Mouse (Mus musculus): ENCODE results near the gene Eif3a. TPM values are rescaled to one million over a fixed set of nuclear protein-coding genes. Genes with fewer than 3 reads are reported as not detected.

The Eif3a gene
- polyA plus RNA-seq, 1 experiment from 2014 or later = 124 TPM

DNA sequence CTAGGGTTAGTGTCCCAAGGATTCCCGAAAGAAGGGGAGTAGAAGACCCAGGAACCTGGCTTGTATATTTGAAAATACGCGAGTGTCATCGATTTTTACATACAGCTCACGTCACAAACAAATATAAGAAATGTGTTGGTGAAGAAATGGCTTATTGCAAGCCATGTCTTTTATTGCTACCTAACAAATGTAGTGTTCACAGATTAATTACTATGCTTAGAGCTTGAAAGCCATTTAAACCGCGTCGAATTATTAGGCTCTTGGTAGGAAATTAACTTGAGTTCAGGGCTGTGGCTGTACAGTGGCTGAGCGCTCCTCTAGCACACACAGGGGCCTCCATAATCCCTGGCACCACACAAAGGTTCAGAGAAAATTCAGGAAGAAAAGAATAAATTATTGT lies 706 bp upstream of the Eif3a start:
- peak; percentile 32; the same call in 1 of the 2 replicates for ATAC-seq

GRCm38 (mm10) chr19:60789919-60790506 lies 445 bp downstream of the Eif3a start:
- Histone ChIP-seq H3K9ac (replicated peaks) (peak overlapping the region; percentile 100), H3K9me3 (no peaks in the 10 kb centered on the region), H3K4me3 (replicated peaks) (peak overlapping the region; percentile 97), H3K27me3 (no peaks in the 10 kb centered on the region), H3K4me1 (replicated peaks) (peaks cover 38% of the 10 kb centered on the region), H3K4me2 (replicated peaks) (peak overlapping the region; percentile 89), H3K27ac (peak overlapping the region; percentile 97), H3K36me3 (no peaks in the 10 kb centered on the region)
- WGBS = 0% methylated on average over 56 of the region's 60 CpGs
- peak; percentile 83 for ATAC-seq

More for the DNA sequence above, 706 bp upstream of the Eif3a start:
- no peaks in the 10 kb centered on the region for H3K9me3 ChIP-seq
- peak overlapping the region; percentile 100 for H3K9ac ChIP-seq (replicated peaks)
- peaks cover 33% of the 10 kb centered on the region for H3K4me1 ChIP-seq (replicated peaks)
- H3K36me3 ChIP-seq = no peaks in the 10 kb centered on the region
- H3K27ac ChIP-seq = peak overlapping the region; percentile 97
- WGBS = 16% methylated on average over 9 of the region's 9 CpGs
- H3K4me3 ChIP-seq (replicated peaks) = peak overlapping the region; percentile 97
- H3K4me2 ChIP-seq (replicated peaks) = peak overlapping the region; percentile 89
- H3K27me3 ChIP-seq = no peaks in the 10 kb centered on the region

- Histone ChIP-seq H3K27me3 (no peaks in the 10 kb centered on the region), H3K27ac (peak overlapping the region; percentile 97; the same call in 1 of the 2 replicates), H3K9me3 (no peaks in the 10 kb centered on the region), H3K4me3 (replicated peaks) (peak overlapping the region; percentile 97), H3K4me1 (replicated peaks) (peaks cover 40% of the 10 kb centered on the region), H3K9ac (replicated peaks) (peak overlapping the region; percentile 100), H3K36me3 (no peaks in the 10 kb centered on the region), H3K4me2 (replicated peaks) (peak overlapping the region; percentile 89)
- WGBS = under 1% methylated on average over 7 of the region's 7 CpGs
- ATAC-seq = no peak
Observed at GRCm38 (mm10) chr19:60789452-60789851, 1.0 kb downstream of the Eif3a start.

GRCm38 (mm10) chr19:60788214-60788960 lies 2.1 kb downstream of the Eif3a start:
- peak overlapping the region; percentile 63 for H3K9ac ChIP-seq (replicated peaks)
- 49% methylated on average over 6 of the region's 6 CpGs for WGBS

GRCm38 (mm10) chr19:60787465-60788150 lies 2.9 kb downstream of the Eif3a start:
- ATAC-seq = no peak
- no peaks in the 10 kb centered on the region for H3K9me3 ChIP-seq
- WGBS = 71% methylated on average over 2 of the region's 2 CpGs
- H3K4me3 ChIP-seq (replicated peaks) = 0 out of 2 replicates have a peak overlapping the region, but pooled peaks have one; percentile 9
- H3K27me3 ChIP-seq = no peaks in the 10 kb centered on the region
- no peak overlapping the region for H3K27ac ChIP-seq
- H3K4me2 ChIP-seq (replicated peaks) = peak overlapping the region; percentile 29; the same call in 1 of the 2 replicates
- peaks cover 50% of the 10 kb centered on the region for H3K4me1 ChIP-seq (replicated peaks)
- H3K9ac ChIP-seq (replicated peaks) = no peak overlapping the region
- H3K36me3 ChIP-seq = no peaks in the 10 kb centered on the region

More at GRCm38 (mm10) chr19:60788214-60788960, 2.1 kb downstream of the Eif3a start:
- Histone ChIP-seq H3K4me2 (replicated peaks) (peak overlapping the region; percentile 58), H3K27ac (no peak overlapping the region), H3K4me3 (replicated peaks) (peak overlapping the region; percentile 97), H3K27me3 (no peaks in the 10 kb centered on the region), H3K36me3 (no peaks in the 10 kb centered on the region), H3K9me3 (no peaks in the 10 kb centered on the region), H3K4me1 (replicated peaks) (peaks cover 47% of the 10 kb centered on the region)
- ATAC-seq = no peak

DNA sequence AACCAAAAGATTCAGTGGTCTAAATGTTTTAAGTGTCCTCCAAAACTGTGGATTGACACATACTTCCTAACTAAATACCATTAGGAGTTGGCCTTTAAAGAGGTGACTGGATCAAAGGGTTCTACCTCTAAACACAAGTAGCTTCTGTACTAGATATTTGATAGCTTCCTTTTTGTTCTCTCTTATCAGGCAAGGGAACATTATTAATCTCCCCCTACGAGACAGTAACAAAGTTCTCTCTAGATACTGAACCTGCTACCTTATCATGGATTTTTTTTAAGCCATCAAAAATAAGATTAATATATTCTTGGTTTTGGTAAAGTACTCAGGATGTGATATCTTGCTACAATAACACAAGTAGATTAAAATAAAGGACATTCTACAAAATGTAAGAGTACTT lies 5.7 kb downstream of the Eif3a start:
- no peak for ATAC-seq
- Histone ChIP-seq H3K4me3 (replicated peaks) (no peak overlapping the region), H3K4me1 (replicated peaks) (peaks cover 46% of the 10 kb centered on the region), H3K27ac (no peak overlapping the region), H3K9me3 (no peaks in the 10 kb centered on the region), H3K27me3 (no peaks in the 10 kb centered on the region), H3K36me3 (peaks cover 11% of the 10 kb centered on the region), H3K9ac (replicated peaks) (no peak overlapping the region), H3K4me2 (replicated peaks) (no peak overlapping the region)
- WGBS = 65% methylated on average over 1 of the region's 1 CpGs

DNA sequence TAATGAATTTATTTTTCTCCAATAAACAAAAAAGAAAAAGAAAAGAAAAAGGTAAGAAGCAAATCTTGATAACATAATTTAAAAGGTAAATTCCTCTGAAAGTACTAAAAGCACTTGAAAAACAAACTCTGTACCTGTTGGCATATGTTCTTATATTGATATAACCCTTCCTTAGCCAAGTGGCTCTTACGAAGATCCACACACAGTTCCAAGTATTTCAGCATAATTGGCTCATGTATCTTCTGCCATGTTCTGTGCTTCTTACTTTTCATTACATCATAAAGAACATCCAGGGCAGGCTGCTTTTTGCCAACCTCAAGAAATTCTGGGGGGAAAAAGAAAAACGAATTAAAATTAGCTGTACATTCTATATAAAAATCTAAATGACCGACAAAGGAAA lies 8.4 kb downstream of the Eif3a start:
- no peak for ATAC-seq
- no peak overlapping the region for H3K9ac ChIP-seq (replicated peaks)
- 96% methylated on average over 3 of the region's 3 CpGs for WGBS
- peaks cover 25% of the 10 kb centered on the region for H3K4me1 ChIP-seq (replicated peaks)
- H3K4me2 ChIP-seq (replicated peaks) = no peak overlapping the region
- H3K27ac ChIP-seq = no peak overlapping the region
- H3K36me3 ChIP-seq = peaks cover 25% of the 10 kb centered on the region
- no peaks in the 10 kb centered on the region for H3K9me3 ChIP-seq
- H3K27me3 ChIP-seq = no peaks in the 10 kb centered on the region
- H3K4me3 ChIP-seq (replicated peaks) = no peak overlapping the region

DNA sequence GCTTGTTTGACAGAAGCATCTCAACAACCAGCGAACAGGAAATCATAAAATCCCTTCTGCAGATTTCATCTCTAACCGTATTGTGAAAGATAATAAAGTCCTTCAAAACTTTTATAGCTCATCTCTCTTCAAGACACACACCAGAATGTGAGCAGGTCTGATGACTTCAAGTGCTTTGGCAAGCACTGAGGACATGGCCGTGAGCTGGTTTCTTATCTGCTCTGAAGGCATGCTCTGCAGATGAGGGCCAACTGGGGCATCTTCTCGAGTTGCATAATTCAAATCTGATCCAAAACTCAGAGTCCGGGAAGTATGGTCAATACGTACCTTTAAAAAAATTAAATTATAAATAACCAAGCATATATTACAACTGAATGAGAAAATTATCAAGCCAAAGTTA lies 17.1 kb downstream of the Eif3a start:
- H3K27ac ChIP-seq = no peak overlapping the region
- no peaks in the 10 kb centered on the region for H3K27me3 ChIP-seq
- no peak overlapping the region for H3K4me2 ChIP-seq (replicated peaks)
- WGBS = 96% methylated on average over 6 of the region's 6 CpGs
- H3K36me3 ChIP-seq = peaks cover 75% of the 10 kb centered on the region
- no peak overlapping the region for H3K4me3 ChIP-seq (replicated peaks)
- H3K4me1 ChIP-seq (replicated peaks) = no peaks in the 10 kb centered on the region
- no peak for ATAC-seq
- no peaks in the 10 kb centered on the region for H3K9me3 ChIP-seq
- H3K9ac ChIP-seq (replicated peaks) = no peak overlapping the region

- peaks cover 28% of the 10 kb centered on the region for H3K4me1 ChIP-seq (replicated peaks)
- no peak overlapping the region for H3K9ac ChIP-seq (replicated peaks)
- H3K9me3 ChIP-seq = no peaks in the 10 kb centered on the region
- H3K27me3 ChIP-seq = peaks cover 22% of the 10 kb centered on the region
- no peak overlapping the region for H3K4me3 ChIP-seq (replicated peaks)
- no peak overlapping the region for H3K27ac ChIP-seq
- 80% methylated on average over 4 of the region's 4 CpGs for WGBS
- H3K36me3 ChIP-seq = peaks cover 30% of the 10 kb centered on the region
- H3K4me2 ChIP-seq (replicated peaks) = no peak overlapping the region
- ATAC-seq = no peak
Observed at GRCm38 (mm10) chr19:60758896-60759835, 31.3 kb downstream of the Eif3a start.

GRCm38 (mm10) chr19:60757099-60757785 lies 33.2 kb downstream of the Eif3a start:
- Histone ChIP-seq H3K9ac (replicated peaks) (peak overlapping the region; percentile 86), H3K27ac (peak overlapping the region; percentile 93; the same call in 1 of the 2 replicates), H3K27me3 (peaks cover 24% of the 10 kb centered on the region), H3K4me1 (replicated peaks) (peaks cover 28% of the 10 kb centered on the region), H3K36me3 (peaks cover 13% of the 10 kb centered on the region), H3K9me3 (no peaks in the 10 kb centered on the region), H3K4me3 (replicated peaks) (peak overlapping the region; percentile 81), H3K4me2 (replicated peaks) (peak overlapping the region; percentile 78)
- 6% methylated on average over 25 of the region's 25 CpGs for WGBS
- ATAC-seq = no peak

All from midbrain, embryonic 13.5 days (tissue).